Mouse (Mus musculus): ENCODE measurements around the gene Zdbf2. TPM values are rescaled to one million over a fixed set of nuclear protein-coding genes. Genes with fewer than 3 reads are reported as not detected.
"Not testable (repeated sequence)": the region's sequence is repeated elsewhere in the genome, so short reads cannot be mapped to it uniquely, and the experiment has no call there.

Gene Zdbf2
- polyA plus RNA-seq, 1 experiment = 8.0 TPM

DNA sequence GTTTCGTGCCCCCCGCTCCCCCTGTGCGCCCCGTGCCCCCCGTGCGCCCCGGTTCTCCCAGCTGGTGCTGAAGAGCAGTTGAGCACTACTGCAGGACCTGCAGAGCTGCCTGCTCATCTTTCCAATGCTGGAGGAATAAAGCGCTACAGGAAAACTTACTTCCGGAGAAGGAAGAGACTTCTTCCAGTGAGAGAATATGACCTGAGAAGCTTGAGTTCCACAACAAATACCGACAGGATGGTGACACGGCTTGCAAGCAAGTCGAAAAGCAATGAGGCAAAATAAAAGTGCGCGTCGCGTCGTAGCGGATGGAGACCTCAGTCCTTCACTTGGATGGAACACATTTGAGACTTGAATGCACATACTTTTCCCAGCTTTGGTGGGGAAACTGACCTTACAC is 36.6 kb downstream of the Zdbf2 start:
- no peak overlapping the region for H3K4me3 ChIP-seq (ENCODE audit: insufficient read depth, low read length)

DNA sequence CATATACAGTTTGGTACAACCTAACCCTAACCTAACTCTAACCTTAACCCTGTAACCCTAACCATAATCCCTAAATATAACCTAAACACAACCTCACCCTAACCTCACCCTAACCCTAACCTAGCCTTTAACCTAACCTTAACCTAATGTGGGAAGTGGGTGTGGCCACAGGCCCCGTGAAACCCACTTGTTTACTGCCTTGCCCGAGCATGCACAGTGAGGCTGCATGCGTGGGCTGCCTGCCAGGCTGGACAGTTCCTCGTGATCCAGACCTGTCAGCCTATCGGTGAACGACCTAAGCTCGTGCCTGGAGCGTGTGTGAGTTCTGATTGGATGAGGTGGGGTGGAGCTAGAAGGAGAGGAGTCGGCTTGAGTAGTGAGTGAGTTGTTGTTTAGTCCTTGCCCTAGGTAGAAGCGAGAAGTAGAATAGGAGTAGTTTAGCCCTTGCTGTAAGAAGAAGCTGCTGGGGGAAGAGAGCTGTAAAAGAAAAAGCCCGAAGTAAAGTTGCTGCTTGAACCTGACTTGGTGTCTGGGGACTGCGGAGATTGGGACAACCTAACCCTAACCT is 50.6 kb downstream of the Zdbf2 start:
- H3K4me3 ChIP-seq (ENCODE audit: insufficient read depth, low read length); H3K4me1 ChIP-seq (ENCODE audit: control insufficient read depth, insufficient read depth, low read length); H3K27ac ChIP-seq (ENCODE audit: insufficient read depth, low read length): not testable (repeated sequence)

More for the DNA sequence above, 36.6 kb downstream of the Zdbf2 start:
- no peaks in the 10 kb centered on the region for H3K4me1 ChIP-seq (ENCODE audit: control insufficient read depth, insufficient read depth, low read length)
- no peak overlapping the region for H3K27ac ChIP-seq (ENCODE audit: insufficient read depth, low read length)
- TF ChIP-seq POLR2A (IDR thresholded peaks at IDR 0.05; ENCODE audit: low read depth, low read length) (no peak), CTCF (IDR thresholded peaks at IDR 0.05; ENCODE audit: borderline replicate concordance, insufficient read depth, low read length) (no peak)

Other genes with a start within 250 kb of the Zdbf2 start
- gene Ino80d, start 158.6 kb upstream of the Zdbf2 start, polyA plus RNA-seq (2011; ENCODE audit: insufficient read length, low read depth, missing spikeins) = 17.4 and 19.7 TPM in 2 replicates
- 2,343 and 2,477 TPM in 2 replicates for gene Eef1b2, start 96.4 kb upstream of the Zdbf2 start, polyA plus RNA-seq (2011; ENCODE audit: insufficient read length, low read depth, missing spikeins)
- gene Ndufs1, start 96.4 kb upstream of the Zdbf2 start, polyA plus RNA-seq (2011; ENCODE audit: insufficient read length, low read depth, missing spikeins) = 92.9 and 96.9 TPM in 2 replicates
- gene Gpr1, start 58.7 kb upstream of the Zdbf2 start, polyA plus RNA-seq (2011; ENCODE audit: insufficient read length, low read depth, missing spikeins) = 0.88 and 1.7 TPM in 2 replicates
- gene Adam23, start 172.6 kb downstream of the Zdbf2 start, polyA plus RNA-seq (2011; ENCODE audit: insufficient read length, low read depth, missing spikeins) = 43.6 and 54.1 TPM in 2 replicates

Data from embryonic fibroblast, embryonic 13.5 days (primary cell).